Mouse (Mus musculus) hindbrain, embryonic 12.5 days (tissue): Measurements from ENCODE around the gene Fbxo34. TPM values are rescaled to one million over a fixed set of nuclear protein-coding genes. Genes with fewer than 3 reads are reported as not detected.
"Not testable (repeated sequence)": the region's sequence is repeated elsewhere in the genome, so short reads cannot be mapped to it uniquely, and the experiment has no call there.

ENCODE experiments used
- ATAC-seq: fragments of 200-750 bp; cut with Nextera tagmentation; 2 replicates; pipeline ENCODE4 v1.8.0; 2017; ENCODE audit warnings: moderate TSS enrichment; ENCODE audit not compliant: low FRiP score
- H3K27ac ChIP-seq: fragments of 300-500 bp; sonication (generic); 2 replicates; pipeline ENCODE4 v1.5.1; 2016; ENCODE audit warnings: mild to moderate bottlenecking
- H3K27me3 ChIP-seq: fragments of 300-500 bp; sonication (generic); 2 replicates; pipeline ENCODE4 v1.6.1; 2016; ENCODE audit warnings: mild to moderate bottlenecking
- H3K36me3 ChIP-seq: fragments of 300-500 bp; sonication (generic); 2 replicates; pipeline ENCODE4 v1.6.1; 2016; ENCODE audit warnings: mild to moderate bottlenecking
- H3K4me1 ChIP-seq: fragments of 300-500 bp; sonication (generic); 2 replicates; pipeline ENCODE4 v1.6.1; 2016
- H3K4me2 ChIP-seq: fragments of 300-500 bp; sonication (generic); replicated peaks from 2 replicates; pipeline ENCODE4 v1.6.1; 2016; ENCODE audit warnings: mild to moderate bottlenecking
- H3K4me3 ChIP-seq: fragments of 300-500 bp; sonication (generic); 2 replicates; pipeline ENCODE4 v1.5.1; 2016; ENCODE audit warnings: mild to moderate bottlenecking
- H3K9ac ChIP-seq: fragments of 300-500 bp; sonication (generic); 2 replicates; pipeline ENCODE4 v1.6.1; 2016; ENCODE audit warnings: mild to moderate bottlenecking, moderate library complexity
- H3K9me3 ChIP-seq: fragments of 300-500 bp; sonication (generic); replicated peaks from 2 replicates; pipeline ENCODE4 v1.6.1; 2016; ENCODE audit warnings: mild to moderate bottlenecking
- WGBS: fragments of 180-500 bp; shearing (Covaris S2); methylation state at CpG from one replicate; pipeline ENCODE4 v1.1.7; 2016; 5-methylcytosine and 5-hydroxymethylcytosine counted together
- polyA plus RNA-seq: library from polyadenylated mRNA; unstranded; fragments of >200 nt; fragmentation: Nextera tagmentation; extraction: Ambion mirVana; gene quantifications from 2 replicates; pipeline ENCODE4 v1.2.1, GENCODE M21; 2016

Gene Fbxo34
- polyA plus RNA-seq, 1 experiment from 2014 or later, result 24.1 TPM

DNA sequence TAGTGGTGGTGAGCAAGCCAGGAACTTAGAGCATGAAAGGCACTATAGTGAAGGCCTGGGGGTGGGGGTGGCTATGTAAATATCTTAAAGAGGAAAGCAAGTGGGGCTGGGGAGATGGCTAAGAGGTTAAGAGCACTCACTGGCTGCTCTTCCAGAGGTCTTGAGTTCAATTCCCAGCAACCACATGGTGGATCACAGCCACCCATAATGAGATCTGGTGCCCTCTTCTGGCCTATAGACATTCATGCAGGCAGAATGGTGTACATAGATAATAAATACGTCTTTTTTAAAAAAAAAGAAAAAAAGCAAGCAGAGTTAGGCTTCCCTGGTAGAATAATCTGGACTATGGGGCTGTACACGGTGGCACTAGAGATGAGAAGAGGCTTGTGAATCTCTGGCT, 103.2 kb downstream of the Fbxo34 start:
- H3K36me3 ChIP-seq, result peaks cover 54% of the 10 kb centered on the region
- no peaks in the 10 kb centered on the region for H3K9me3 ChIP-seq
- H3K9ac ChIP-seq, result no peak overlapping the region
- no peaks in the 10 kb centered on the region for H3K27me3 ChIP-seq
- no peaks in the 10 kb centered on the region for H3K4me1 ChIP-seq
- no peak overlapping the region for H3K4me3 ChIP-seq
- H3K27ac ChIP-seq, result no peak overlapping the region
- no peak overlapping the region for H3K4me2 ChIP-seq
- no peak for ATAC-seq
- 85% methylated on average over 2 of the region's 2 CpGs for WGBS

DNA sequence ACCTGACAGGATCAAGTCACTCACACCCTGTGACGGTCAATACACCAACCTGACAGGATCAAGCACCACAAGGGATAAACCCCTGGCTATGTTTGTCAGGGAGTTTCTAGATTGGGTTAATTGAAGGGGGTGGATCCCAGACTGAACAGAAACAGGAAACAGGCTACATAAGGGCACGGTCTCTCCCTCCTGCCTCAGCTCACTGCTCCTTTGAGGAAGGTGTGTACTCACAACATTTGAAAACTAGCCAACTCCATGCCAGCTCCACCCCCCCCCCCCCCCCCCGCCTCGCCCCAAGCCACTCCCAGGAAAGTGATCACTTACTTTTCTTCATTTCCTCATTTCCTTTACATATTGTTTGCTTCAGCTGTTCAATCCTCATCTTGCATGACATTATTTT, 104.0 kb downstream of the Fbxo34 start:
- Histone ChIP-seq H3K4me1 (no peaks in the 10 kb centered on the region), H3K9me3 (no peaks in the 10 kb centered on the region), H3K4me3 (no peak overlapping the region), H3K4me2 (no peak overlapping the region), H3K27ac (no peak overlapping the region), H3K9ac (no peak overlapping the region), H3K36me3 (peaks cover 46% of the 10 kb centered on the region), H3K27me3 (no peaks in the 10 kb centered on the region)
- WGBS, result 90% methylated on average over 3 of the region's 4 CpGs
- no peak for ATAC-seq

DNA sequence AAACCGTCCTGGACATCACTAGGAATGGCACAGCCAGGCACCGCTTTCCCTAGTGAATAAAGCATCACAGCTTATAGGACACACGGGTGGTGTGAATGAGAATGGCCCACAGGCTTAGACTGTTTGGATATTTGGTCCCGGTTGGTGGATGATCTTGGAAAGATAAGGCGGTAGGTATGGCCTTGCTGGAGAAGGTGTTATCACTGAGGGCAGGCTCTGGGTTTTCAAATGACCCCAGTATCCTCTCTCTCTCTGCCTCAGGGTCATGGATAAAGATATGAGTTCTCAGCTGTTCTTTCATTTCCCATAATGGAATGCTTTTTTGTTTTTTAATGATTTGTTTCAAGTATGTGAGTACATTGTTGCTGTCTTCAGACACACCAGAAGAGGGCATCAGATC, 105.0 kb downstream of the Fbxo34 start:
- peaks cover 38% of the 10 kb centered on the region for H3K36me3 ChIP-seq
- WGBS, result 96% methylated on average over 5 of the region's 5 CpGs

DNA sequence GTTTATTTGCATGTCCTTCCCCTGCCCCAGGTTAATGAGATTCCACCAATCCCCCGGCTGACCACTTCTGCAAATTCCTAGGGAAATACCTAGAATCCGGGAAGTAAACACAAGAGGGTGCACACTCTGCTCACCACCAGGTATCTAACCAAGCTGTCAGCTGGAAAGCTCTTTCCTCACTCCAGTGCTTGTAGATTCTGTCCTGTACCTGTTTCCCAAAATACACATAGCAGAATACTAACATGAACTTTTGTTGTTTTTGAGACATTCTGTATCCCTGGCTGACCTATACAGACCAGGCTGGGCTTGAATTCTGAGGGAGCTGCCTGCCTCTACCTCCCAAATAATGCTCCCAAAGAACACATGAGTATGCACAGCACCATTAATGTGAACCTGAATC, 110.5 kb downstream of the Fbxo34 start:
- no peak for ATAC-seq
- H3K36me3 ChIP-seq, result peaks cover 13% of the 10 kb centered on the region; the same call in 1 of the 2 replicates
- H3K27ac ChIP-seq, result no peak overlapping the region
- H3K4me1 ChIP-seq, result no peaks in the 10 kb centered on the region
- H3K4me2 ChIP-seq, result no peak overlapping the region
- no peaks in the 10 kb centered on the region for H3K27me3 ChIP-seq
- 85% methylated on average over 2 of the region's 2 CpGs for WGBS
- no peaks in the 10 kb centered on the region for H3K9me3 ChIP-seq
- no peak overlapping the region for H3K4me3 ChIP-seq
- no peak overlapping the region for H3K9ac ChIP-seq

More for the DNA sequence above, 105.0 kb downstream of the Fbxo34 start:
- Histone ChIP-seq H3K4me1 (no peaks in the 10 kb centered on the region), H3K4me3 (no peak overlapping the region), H3K27ac (no peak overlapping the region), H3K4me2 (no peak overlapping the region), H3K9me3 (no peaks in the 10 kb centered on the region), H3K27me3 (no peaks in the 10 kb centered on the region), H3K9ac (no peak overlapping the region)
- ATAC-seq, result no peak

DNA sequence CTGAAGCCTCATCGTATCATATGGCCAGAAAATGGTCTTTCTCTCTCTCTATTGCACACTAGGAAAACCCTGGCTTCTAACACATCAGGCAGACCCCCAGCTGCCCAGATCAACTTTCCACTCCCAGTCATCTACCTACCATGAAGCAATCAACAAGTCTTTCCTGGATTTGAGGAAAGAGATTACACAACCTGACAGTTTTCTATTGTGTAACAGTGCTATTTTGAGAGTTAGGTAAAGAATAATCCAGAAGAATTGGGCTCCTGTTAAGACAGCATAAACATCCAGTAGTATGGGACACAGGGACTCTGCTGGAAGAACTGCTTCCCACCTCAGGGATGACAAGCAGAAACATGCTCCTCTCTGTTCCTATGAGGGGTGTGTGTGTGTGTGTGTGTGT, 112.3 kb downstream of the Fbxo34 start:
- ATAC-seq, result no peak
- 88% methylated on average over 1 of the region's 1 CpGs for WGBS
- Histone ChIP-seq H3K27ac (no peak overlapping the region), H3K27me3 (no peaks in the 10 kb centered on the region), H3K9ac (no peak overlapping the region), H3K4me3 (no peak overlapping the region), H3K4me2 (no peak overlapping the region), H3K9me3 (no peaks in the 10 kb centered on the region), H3K36me3 (0 out of 2 replicates have a peak, but pooled peaks cover 10% of the 10 kb centered on the region), H3K4me1 (peaks cover 6% of the 10 kb centered on the region)

DNA sequence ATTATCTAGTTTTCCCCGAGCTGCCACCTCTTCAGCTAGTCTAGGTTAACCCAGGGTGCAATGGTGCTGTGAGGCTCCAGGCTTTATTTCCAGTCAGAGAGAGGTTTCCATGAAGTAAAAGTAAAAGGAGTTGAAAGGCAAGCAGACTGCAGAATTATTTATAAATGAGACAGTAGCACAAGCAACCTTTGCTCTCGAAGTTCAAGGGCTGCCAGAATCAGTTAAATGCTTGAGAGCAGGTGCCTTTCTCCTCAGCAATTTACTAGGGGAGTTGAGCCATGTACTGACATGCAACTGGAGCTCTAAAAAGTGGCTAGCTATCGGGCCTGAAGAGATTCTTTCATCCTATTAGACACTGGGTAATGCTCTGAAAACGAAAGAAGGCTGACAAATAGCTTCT, 112.9 kb downstream of the Fbxo34 start:
- Histone ChIP-seq H3K9me3 (no peaks in the 10 kb centered on the region), H3K9ac (no peak overlapping the region), H3K4me3 (no peak overlapping the region), H3K36me3 (0 out of 2 replicates have a peak, but pooled peaks cover 10% of the 10 kb centered on the region), H3K27me3 (no peaks in the 10 kb centered on the region), H3K4me1 (peaks cover 8% of the 10 kb centered on the region), H3K27ac (no peak overlapping the region), H3K4me2 (no peak overlapping the region)
- ATAC-seq, result no peak
- 91% methylated on average over 4 of the region's 4 CpGs for WGBS

DNA sequence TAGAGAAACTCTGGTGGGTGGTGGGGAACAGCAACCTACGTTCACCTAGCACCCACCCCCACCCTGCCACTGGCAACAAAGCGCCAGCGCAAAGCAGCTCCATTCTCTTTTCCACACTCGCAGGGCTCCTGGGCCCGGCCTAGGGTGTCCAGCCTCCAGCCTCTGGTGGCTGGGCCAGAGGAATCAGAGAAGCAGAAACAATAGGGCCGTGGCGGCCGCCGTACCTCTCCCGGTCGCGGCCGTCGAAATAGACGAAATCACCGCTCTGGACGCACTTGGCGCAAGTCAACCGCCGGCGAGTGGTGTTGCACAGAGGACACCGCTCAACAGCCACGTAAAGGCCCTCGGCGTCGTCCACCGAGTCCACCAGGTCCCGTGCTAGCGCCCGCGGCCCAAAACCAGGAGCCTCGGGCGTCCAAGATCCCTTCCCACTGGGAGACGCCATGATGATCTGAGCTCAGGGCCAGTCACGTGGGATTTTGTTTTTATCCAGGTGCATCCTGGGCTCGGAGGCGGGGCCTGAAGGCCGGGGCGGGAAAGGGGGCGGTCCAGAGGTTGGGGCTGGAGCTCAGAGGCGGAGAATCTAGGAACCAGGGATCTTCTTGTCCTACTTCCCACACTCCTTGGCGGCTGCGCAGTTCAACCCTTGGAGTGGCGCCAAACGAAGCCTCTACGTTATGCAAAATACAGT, 117.9 kb downstream of the Fbxo34 start:
- WGBS, result under 1% methylated on average over 46 of the region's 46 CpGs
- peaks cover 8% of the 10 kb centered on the region for H3K4me1 ChIP-seq
- H3K27me3 ChIP-seq, result no peaks in the 10 kb centered on the region
- H3K4me3 ChIP-seq, result peak overlapping the region; percentile 81
- no peaks in the 10 kb centered on the region for H3K9me3 ChIP-seq
- ATAC-seq, result peak; percentile 98
- H3K4me2 ChIP-seq, result peak overlapping the region; percentile 61
- no peak overlapping the region; the same call in 1 of the 2 replicates for H3K27ac ChIP-seq
- H3K9ac ChIP-seq, result peak overlapping the region; percentile 73
- 0 out of 2 replicates have a peak, but pooled peaks cover 5% of the 10 kb centered on the region for H3K36me3 ChIP-seq

DNA sequence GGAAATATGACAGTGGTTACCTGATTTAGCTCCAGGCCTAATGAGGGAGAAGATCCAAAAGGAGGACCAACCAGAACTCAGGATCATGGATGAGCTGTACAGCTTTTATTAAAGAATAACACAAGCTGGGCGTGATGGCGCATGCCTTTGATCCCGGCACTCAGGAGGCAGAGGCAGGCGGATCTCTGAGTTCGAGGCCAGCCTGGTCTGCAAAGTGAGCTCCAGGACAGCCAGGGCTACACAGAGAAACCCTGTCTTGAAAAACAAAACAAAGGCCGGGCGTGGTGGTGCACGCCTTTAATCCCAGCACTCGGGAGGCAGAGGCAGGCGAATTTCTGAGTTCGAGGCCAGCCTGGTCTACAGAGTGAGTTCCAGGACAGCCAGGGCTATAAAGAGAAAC, 120.3 kb downstream of the Fbxo34 start, which contains the start of gene Atg14:
Atg14 (minus strand) TSS at position 101 of the 400 bp plus-strand sequence.
- H3K36me3 ChIP-seq, result not testable (repeated sequence)

DNA sequence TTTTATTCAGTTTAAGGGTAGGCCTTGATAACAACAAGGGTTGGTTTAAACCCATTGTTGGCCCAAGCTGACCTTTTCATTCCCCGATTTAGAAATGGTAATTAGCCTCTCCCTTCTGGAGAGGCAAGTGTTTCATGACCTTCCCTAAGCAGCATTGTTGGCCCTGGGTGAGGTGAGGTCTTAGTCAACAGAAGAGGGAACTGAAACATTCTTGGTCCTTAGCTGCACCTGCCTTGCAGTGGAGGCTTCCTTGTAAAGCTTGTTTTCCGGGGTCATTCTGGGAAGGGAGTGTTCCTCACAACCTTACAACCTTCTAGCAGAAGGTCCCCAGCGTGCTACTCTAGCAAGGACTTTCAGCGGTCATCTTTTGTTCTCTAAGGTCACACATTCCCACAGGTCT, 122.5 kb downstream of the Fbxo34 start:
- H3K4me2 ChIP-seq, result no peak overlapping the region
- no peaks in the 10 kb centered on the region for H3K9me3 ChIP-seq
- H3K4me3 ChIP-seq, result no peak overlapping the region
- no peaks in the 10 kb centered on the region for H3K27me3 ChIP-seq
- H3K9ac ChIP-seq, result no peak overlapping the region
- 86% methylated on average over 4 of the region's 4 CpGs for WGBS
- H3K36me3 ChIP-seq, result no peaks in the 10 kb centered on the region
- peaks cover under 1% of the 10 kb centered on the region; the same call in 1 of the 2 replicates for H3K4me1 ChIP-seq
- no peak for ATAC-seq
- H3K27ac ChIP-seq, result no peak overlapping the region

More for the DNA sequence above, 120.3 kb downstream of the Fbxo34 start, which contains the start of gene Atg14:
- H3K27me3 ChIP-seq, H3K4me2 ChIP-seq, H3K9me3 ChIP-seq, H3K9ac ChIP-seq, ATAC-seq, H3K27ac ChIP-seq, H3K4me3 ChIP-seq, H3K4me1 ChIP-seq: not testable (repeated sequence)
- WGBS, result 95% methylated on average over 11 of the region's 11 CpGs

DNA sequence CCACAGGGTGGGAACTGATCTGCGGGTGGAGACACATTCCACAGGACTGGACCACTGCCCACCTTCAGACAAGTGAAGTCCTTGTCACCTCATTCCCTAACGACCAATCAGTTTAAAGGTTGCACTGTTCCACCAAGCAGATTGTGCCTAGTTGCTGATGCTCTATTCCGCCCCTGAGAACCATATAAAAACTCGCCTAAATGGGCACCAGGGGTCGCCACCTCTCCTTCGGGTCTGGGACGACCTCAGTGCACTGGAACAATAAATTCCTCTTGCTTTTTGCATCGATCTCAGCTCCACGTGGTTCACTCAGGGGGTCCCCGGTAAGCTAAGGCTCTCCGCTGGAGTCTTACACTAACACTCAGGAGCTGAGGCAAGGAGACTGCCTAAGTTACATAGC, 124.5 kb downstream of the Fbxo34 start:
- H3K4me1 ChIP-seq, result no peaks in the 10 kb centered on the region
- no peak overlapping the region for H3K9ac ChIP-seq
- no peak for ATAC-seq
- H3K9me3 ChIP-seq, result no peaks in the 10 kb centered on the region
- WGBS, result 74% methylated on average over 11 of the region's 11 CpGs
- H3K36me3 ChIP-seq, result no peaks in the 10 kb centered on the region
- H3K27ac ChIP-seq, result no peak overlapping the region
- H3K4me2 ChIP-seq, result no peak overlapping the region
- no peaks in the 10 kb centered on the region; the same call in 1 of the 2 replicates for H3K27me3 ChIP-seq
- no peak overlapping the region for H3K4me3 ChIP-seq

DNA sequence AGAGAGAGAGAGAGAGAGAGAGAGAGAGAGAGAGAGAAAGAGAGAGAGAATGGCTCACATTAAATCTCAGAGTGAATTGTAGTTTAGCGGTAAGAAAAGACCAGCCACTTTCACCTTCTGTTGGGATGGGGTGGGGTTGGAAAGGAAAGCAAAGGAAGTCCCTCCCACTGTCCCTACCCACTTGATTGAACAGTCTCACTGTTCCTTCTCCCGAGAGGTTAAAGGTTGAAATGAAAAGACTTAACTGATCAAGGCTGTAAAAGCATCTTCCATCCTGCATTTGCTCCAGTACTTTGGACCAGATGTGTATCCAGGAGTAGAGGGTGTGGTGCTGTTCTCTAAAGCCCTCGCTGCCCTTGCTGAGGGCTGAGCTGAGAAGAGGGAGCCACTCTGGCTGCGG, 126.5 kb downstream of the Fbxo34 start:
- H3K9ac ChIP-seq, result no peak overlapping the region
- H3K4me3 ChIP-seq, result no peak overlapping the region
- no peak overlapping the region for H3K27ac ChIP-seq
- H3K4me1 ChIP-seq, result no peaks in the 10 kb centered on the region
- 74% methylated on average over 4 of the region's 4 CpGs for WGBS
- no peaks in the 10 kb centered on the region; the same call in 1 of the 2 replicates for H3K27me3 ChIP-seq
- no peaks in the 10 kb centered on the region for H3K9me3 ChIP-seq
- no peak for ATAC-seq
- H3K36me3 ChIP-seq, result no peaks in the 10 kb centered on the region
- H3K4me2 ChIP-seq, result no peak overlapping the region

DNA sequence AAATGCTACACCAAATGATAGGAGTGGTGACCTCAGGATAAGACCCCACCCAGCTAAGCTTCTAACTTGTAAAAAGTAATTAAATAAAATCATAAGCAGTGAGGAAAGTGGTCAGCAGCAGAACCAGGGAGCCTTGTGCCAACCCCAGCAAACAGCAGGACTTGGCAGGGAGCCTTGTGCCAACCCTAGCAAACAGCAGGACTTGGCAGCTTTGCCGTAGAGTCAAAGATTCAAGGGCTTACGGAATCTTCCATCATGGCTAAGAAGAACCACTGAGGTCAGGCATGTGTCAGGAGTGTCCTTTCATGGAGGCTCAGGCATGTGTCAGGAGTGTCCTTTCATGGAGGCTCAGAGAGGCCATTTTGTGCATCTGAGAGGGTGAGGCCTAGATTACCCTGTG, 127.9 kb downstream of the Fbxo34 start:
- Histone ChIP-seq H3K4me3 (no peak overlapping the region), H3K27me3 (no peaks in the 10 kb centered on the region; the same call in 1 of the 2 replicates), H3K4me2 (no peak overlapping the region), H3K9ac (no peak overlapping the region), H3K27ac (no peak overlapping the region), H3K9me3 (no peaks in the 10 kb centered on the region), H3K4me1 (no peaks in the 10 kb centered on the region), H3K36me3 (no peaks in the 10 kb centered on the region)
- ATAC-seq, result no peak
- 91% methylated on average over 2 of the region's 2 CpGs for WGBS

DNA sequence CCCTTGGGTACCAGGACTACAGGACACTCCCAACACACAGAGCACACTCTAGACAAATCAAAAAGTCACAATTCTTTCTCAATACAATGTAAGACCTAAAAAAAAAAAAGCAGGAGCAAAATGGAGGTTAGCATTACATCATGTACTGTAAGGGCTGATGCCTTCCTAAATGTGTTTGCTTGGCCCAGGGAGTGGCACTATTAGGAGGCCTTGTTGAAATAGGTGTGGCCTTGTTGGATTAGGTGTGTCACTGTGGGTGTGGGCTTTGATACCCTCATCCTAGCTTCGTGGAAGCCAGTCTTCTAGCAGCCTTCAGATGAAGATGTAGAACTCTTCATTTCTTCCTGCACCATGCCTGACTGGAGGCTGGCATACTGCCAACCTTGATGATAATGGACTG, 131.1 kb downstream of the Fbxo34 start:
- no peak for ATAC-seq

More for the DNA sequence above, 131.1 kb downstream of the Fbxo34 start:
- no peaks in the 10 kb centered on the region; the same call in 1 of the 2 replicates for H3K27me3 ChIP-seq
- WGBS, result 35% methylated on average over 1 of the region's 1 CpGs
- no peak overlapping the region for H3K4me3 ChIP-seq
- no peak overlapping the region for H3K4me2 ChIP-seq
- H3K27ac ChIP-seq, result no peak overlapping the region
- H3K4me1 ChIP-seq, result no peaks in the 10 kb centered on the region
- no peak overlapping the region for H3K9ac ChIP-seq
- no peaks in the 10 kb centered on the region for H3K9me3 ChIP-seq
- H3K36me3 ChIP-seq, result no peaks in the 10 kb centered on the region
